Mouse (Mus musculus) lung, embryonic 15.5 days (tissue): ENCODE data around the gene 4930562C15Rik. TPM values are rescaled to one million over a fixed set of nuclear protein-coding genes. Genes with fewer than 3 reads are reported as not detected.
A peak's percentile ranks its signal among the peaks of the same experiment; 100 is the strongest.

Experiments used
- ATAC-seq: fragments of 200-750 bp; cut with Nextera tagmentation; 2 replicates; pipeline ENCODE4 v1.8.0; 2017; ENCODE audit warnings: moderate number of reproducible peaks, borderline replicate concordance; ENCODE audit not compliant: low FRiP score, low TSS enrichment; ENCODE audit errors: extremely low read depth
- H3K27ac ChIP-seq: fragments of 300-500 bp; sonication (generic); 2 replicates; pipeline ENCODE4 v1.5.1; 2015; ENCODE audit warnings: moderate library complexity, mild to moderate bottlenecking, inconsistent platforms
- H3K27me3 ChIP-seq: fragments of 300-500 bp; sonication (generic); 2 replicates; pipeline ENCODE4 v1.6.1; 2015; ENCODE audit warnings: inconsistent platforms
- H3K36me3 ChIP-seq: fragments of 300-500 bp; sonication (generic); 2 replicates; pipeline ENCODE4 v1.6.1; 2015; ENCODE audit warnings: inconsistent platforms
- H3K4me1 ChIP-seq: fragments of 300-500 bp; sonication (generic); 2 replicates; pipeline ENCODE4 v1.6.1; 2015; ENCODE audit warnings: inconsistent platforms
- H3K4me2 ChIP-seq: fragments of 300-500 bp; sonication (generic); 2 replicates; pipeline ENCODE4 v1.6.1; 2015; ENCODE audit warnings: inconsistent platforms, mild to moderate bottlenecking, moderate library complexity
- H3K4me3 ChIP-seq: fragments of 300-500 bp; sonication (generic); 2 replicates; pipeline ENCODE4 v1.5.1; 2015; ENCODE audit warnings: mild to moderate bottlenecking, inconsistent platforms
- H3K9ac ChIP-seq: fragments of 300-500 bp; sonication (generic); 2 replicates; pipeline ENCODE4 v1.6.1; 2015; ENCODE audit warnings: inconsistent platforms
- H3K9me3 ChIP-seq: fragments of 300-500 bp; sonication (generic); 2 replicates; pipeline ENCODE4 v1.6.1; 2016; ENCODE audit warnings: inconsistent platforms
- WGBS: fragments of 180-500 bp; shearing (Covaris S2); methylation state at CpG from one replicate; pipeline ENCODE4 v1.1.7; 2015; 5-methylcytosine and 5-hydroxymethylcytosine counted together
- polyA plus RNA-seq: library from polyadenylated mRNA; unstranded; fragments of >200 nt; fragmentation: Nextera tagmentation; extraction: Ambion mirVana; gene quantifications from 2 replicates; pipeline ENCODE4 v1.2.1, GENCODE M21; 2015

4930562C15Rik gene
- polyA plus RNA-seq, 1 experiment from 2014 or later: 0.69 TPM

DNA sequence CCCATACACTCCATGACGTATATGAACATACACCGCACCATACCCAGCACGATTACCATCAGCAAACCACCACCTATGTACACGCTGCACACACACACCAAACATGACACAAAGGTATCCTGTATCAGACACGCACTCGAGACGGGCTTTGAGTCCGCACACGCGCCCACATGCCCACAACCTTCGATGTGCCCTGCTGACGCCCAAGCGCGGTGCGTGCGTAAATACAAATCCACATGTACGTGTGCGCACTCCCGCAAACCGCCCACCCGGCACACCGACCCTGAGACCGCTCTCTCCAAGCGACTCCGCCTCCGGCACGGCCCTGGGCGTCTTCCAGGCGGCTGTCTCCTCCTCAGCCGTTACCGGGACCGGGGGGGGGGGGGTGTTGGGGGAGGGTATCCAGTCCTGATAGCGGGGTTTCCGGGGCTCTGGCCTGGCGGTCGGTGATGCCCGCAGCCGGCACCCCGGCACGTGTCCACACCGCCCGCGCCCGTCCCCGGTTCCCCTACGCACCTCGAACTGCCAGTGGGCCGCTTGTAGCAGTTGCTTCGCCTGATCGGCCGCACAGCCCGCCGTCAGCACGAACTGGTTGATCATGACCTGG lies 44.0 kb downstream of the 4930562C15Rik start:
- H3K4me2 ChIP-seq: peak overlapping the region; percentile 69
- peaks cover 54% of the 10 kb centered on the region for H3K4me1 ChIP-seq
- H3K36me3 ChIP-seq: peaks cover 10% of the 10 kb centered on the region
- H3K27ac ChIP-seq: peak overlapping the region; percentile 99
- WGBS: under 1% methylated on average over 48 of the region's 54 CpGs
- H3K27me3 ChIP-seq: no peaks in the 10 kb centered on the region
- ATAC-seq: peak; percentile 2; the same call in 1 of the 2 replicates
- peak overlapping the region; percentile 74 for H3K9ac ChIP-seq
- peak overlapping the region; percentile 76 for H3K4me3 ChIP-seq
- H3K9me3 ChIP-seq: no peaks in the 10 kb centered on the region

DNA sequence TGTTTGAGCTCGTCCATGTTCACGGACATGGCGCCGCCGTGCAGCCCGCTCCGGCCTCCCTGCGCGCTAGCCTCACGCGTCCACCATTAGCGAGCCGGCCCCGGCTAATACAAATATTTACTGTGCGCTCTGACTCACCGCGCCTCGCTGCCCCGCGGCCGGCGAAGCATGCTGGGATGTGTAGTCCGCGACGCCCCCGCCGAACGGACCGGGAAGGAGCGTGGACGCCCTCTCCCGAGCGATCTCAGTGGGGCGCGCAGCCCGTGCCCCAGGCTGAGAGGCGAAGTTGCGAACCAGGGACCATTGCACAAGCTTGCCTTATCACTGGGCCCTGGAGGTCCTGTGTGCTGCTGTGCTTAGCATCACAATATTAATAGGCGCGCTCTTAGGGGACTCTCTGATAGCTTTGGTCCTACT lies 44.5 kb downstream of the 4930562C15Rik start:
- Histone ChIP-seq H3K4me2 (peak overlapping the region; percentile 69), H3K4me1 (peaks cover 53% of the 10 kb centered on the region), H3K27me3 (no peaks in the 10 kb centered on the region), H3K36me3 (peaks cover 5% of the 10 kb centered on the region; the same call in 1 of the 2 replicates), H3K9ac (peak overlapping the region; percentile 74), H3K9me3 (no peaks in the 10 kb centered on the region), H3K4me3 (peak overlapping the region; percentile 76), H3K27ac (peak overlapping the region; percentile 99)
- ATAC-seq: peak; percentile 71
- under 1% methylated on average over 40 of the region's 40 CpGs for WGBS

DNA sequence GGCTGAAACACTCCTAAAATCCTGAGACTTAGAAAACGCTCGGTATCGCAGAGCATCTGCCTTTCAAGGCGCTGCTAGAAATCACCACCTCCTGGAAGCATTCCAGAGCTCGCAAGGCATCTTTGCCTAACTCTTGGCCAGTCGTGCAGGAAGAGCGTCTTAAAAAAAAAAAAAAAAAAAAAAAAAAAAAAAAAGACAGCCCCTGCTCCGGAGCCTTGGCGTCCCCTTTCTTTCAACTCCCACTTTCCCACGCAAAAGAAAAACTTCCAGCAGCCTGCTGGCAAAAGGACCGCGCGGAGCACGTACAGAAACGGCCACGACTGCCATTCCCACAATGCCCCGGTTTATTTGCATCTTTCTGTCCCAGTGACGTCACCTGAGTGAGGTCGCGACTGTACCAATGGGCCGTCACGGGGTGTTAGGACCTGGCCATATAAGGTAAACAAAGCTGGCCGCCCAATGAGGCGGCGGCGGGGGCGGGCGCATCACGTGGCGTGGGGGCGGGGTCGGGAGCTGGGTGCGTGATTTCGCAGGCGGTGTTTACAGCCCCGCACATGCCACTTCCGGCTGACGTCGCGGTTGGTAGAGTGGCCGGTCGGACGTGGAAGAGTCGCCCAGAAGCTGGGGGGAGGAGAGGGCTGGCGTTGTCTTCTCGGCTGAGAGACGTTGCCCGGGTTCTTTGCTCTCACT lies 45.1 kb downstream of the 4930562C15Rik start, which contains the start of gene Ubald1:
TSS of gene Ubald1 (minus strand) at position 180 of the 690 bp plus-strand sequence.
- peak within 1 kb of the TSS; percentile 76 for H3K4me3 ChIP-seq
- peaks cover 49% of the 10 kb centered on the region for H3K4me1 ChIP-seq
- H3K27ac ChIP-seq: peak within 1 kb of the TSS; percentile 99
- peak within 1 kb of the TSS; percentile 81 for H3K9ac ChIP-seq
- WGBS: under 1% methylated on average over 48 of the region's 48 CpGs
- H3K36me3 ChIP-seq: peaks cover under 1% of the 10 kb centered on the region; the same call in 1 of the 2 replicates
- peak; percentile 87 for ATAC-seq
- no peaks in the 10 kb centered on the region for H3K27me3 ChIP-seq
- peak within 1 kb of the TSS; percentile 69 for H3K4me2 ChIP-seq
- no peaks in the 10 kb centered on the region for H3K9me3 ChIP-seq

DNA sequence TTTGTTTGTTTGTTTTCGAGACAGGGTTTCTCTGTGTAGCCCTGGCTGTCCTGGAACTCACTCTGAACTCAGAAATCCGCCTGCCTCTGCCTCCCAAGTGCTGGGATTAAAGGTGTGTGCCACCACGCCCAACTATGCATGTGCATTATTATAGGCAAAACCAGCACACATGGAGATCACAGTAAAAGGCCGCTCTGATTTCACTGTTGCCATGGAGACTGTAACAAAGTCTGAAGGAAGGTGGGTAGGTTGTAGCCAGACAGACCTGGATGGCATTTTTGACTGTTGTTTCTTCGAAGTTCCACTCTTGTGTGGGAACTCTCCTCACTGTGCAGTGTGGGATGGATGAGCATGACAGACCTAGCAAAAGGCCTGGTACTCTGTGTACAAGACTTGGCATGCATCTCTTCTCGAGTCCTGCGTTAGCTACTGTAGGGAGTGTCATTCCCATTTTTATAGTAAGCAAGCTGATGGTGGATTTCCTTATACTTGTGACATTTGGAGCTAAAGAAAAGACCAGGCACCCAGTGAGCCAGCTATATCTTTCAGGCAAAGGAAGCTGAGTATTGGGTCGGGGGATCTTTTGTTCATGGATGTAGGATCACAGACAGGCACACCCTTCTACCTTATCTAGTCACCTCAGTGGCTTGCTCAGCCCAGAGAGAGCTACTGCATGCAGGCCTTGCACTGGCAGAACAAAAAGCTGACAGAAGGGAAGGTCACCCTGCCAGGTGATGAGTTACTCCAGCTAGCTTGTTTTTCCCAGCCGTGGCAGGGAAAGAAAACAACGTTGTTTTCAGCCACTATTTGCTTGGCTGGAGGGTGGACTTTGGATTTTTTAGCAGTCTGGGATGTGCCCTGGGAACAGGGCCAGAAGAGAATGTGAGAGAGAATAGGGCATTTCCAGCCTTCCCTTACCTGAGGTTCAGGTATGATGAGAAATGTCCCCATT lies 46.5 kb downstream of the 4930562C15Rik start:
- H3K4me3 ChIP-seq: peak overlapping the region; percentile 76
- H3K9ac ChIP-seq: peak overlapping the region; percentile 81; the same call in 1 of the 2 replicates
- no peaks in the 10 kb centered on the region for H3K36me3 ChIP-seq
- peak overlapping the region; percentile 99 for H3K27ac ChIP-seq
- 73% methylated on average over 10 of the region's 10 CpGs for WGBS
- H3K4me2 ChIP-seq: peak overlapping the region; percentile 69
- H3K4me1 ChIP-seq: peaks cover 39% of the 10 kb centered on the region
- H3K27me3 ChIP-seq: no peaks in the 10 kb centered on the region
- ATAC-seq: no peak
- H3K9me3 ChIP-seq: no peaks in the 10 kb centered on the region

DNA sequence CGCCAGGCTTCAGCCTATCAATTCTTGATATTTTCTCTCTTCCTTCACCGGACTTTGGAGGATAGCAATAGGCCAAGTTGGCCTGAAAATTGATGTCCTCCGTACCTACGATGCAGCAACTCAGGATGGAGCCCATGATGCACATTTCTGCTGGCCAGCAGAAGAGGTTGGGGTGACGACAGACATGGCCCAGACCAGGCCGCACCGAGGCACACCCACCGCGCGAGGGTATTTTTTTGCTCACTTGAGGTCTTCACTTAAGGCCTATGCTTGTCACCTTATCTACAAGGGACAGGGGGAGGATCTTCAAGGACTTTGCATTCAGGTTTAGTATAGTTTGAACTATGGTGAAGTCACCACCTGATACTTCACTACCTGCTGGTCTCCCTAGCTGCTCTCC lies 49.7 kb downstream of the 4930562C15Rik start:
- 88% methylated on average over 10 of the region's 10 CpGs for WGBS
- H3K9me3 ChIP-seq: no peaks in the 10 kb centered on the region
- no peak overlapping the region for H3K4me3 ChIP-seq
- no peak overlapping the region for H3K9ac ChIP-seq
- no peaks in the 10 kb centered on the region for H3K27me3 ChIP-seq
- peaks cover 48% of the 10 kb centered on the region; the same call in 1 of the 2 replicates for H3K4me1 ChIP-seq
- ATAC-seq: no peak
- H3K4me2 ChIP-seq: peak overlapping the region; percentile 71; the same call in 1 of the 2 replicates
- H3K27ac ChIP-seq: no peak overlapping the region
- no peaks in the 10 kb centered on the region for H3K36me3 ChIP-seq

DNA sequence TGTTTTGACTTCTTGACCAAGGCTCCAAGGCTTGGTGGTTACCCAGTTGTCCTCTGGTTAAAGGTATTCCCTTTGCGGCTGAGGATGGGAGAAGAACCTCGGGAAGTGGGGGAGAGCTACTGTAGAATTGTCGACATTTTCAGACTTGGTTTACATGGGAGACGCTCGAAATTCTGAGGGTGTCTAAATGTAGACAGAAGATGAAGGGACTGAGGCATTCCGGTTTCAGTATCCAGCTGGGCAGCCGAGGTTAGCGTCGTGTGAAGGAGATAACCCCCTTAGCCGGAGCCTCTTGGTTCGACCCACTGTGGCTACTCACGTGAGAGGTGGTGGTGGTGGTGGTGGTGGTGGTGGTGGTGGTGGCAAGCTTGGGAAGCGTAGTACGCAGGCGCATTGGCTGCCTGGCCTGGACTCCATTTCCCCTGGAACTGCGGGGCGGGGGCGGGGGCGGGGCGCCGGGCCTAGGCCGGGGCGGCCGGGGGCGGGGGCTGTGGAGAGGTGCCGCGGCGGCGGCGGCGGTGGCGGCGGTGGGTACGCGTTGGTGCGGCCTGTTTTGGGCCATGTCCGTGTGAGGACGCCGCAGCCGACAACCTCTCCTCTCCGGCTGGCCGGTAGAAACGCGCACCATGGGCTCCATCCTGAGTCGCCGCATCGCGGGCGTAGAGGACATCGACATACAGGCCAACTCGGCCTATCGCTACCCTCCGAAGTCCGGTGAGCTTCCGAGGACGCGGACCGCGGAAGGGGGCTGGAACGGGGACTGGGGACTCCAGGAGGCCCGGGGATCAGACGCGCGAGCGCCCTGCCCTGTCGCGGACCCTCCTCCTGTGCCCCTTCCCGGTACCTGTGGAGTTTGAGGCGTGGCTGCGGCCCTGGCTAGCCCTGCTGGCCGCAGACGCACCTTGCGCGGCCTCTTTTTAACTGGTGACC lies 50.8 kb downstream of the 4930562C15Rik start, which contains the start of gene Mgrn1:
TSS of gene Mgrn1 (plus strand) at position 490 of the 930 bp plus-strand sequence.
- no peaks in the 10 kb centered on the region for H3K27me3 ChIP-seq
- H3K36me3 ChIP-seq: 0 out of 2 replicates have a peak, but pooled peaks cover 2% of the 10 kb centered on the region
- peak within 1 kb of the TSS; percentile 71 for H3K4me2 ChIP-seq
- H3K4me1 ChIP-seq: peaks cover 51% of the 10 kb centered on the region
- peak within 1 kb of the TSS; percentile 73 for H3K4me3 ChIP-seq
- peak within 1 kb of the TSS; percentile 79 for H3K27ac ChIP-seq
- WGBS: under 1% methylated on average over 66 of the region's 74 CpGs
- H3K9me3 ChIP-seq: no peaks in the 10 kb centered on the region
- ATAC-seq: peak; percentile 89
- peak within 1 kb of the TSS; percentile 87 for H3K9ac ChIP-seq

DNA sequence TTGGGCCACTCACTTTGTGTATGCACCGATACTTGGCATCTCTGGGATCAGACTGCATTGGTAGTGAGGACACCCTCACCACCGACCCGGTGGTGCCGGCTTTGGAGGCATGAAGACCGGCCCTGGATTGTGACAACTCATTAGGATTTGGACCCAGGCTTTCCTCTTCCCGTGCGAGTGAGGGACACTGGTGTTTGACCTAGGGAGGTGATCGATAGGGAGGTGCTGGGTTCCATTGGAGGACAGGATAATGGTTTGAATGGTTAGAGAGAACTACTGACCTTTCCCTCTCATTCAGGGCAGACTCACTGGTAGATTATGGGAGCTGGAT lies 51.4 kb downstream of the 4930562C15Rik start:
- no peaks in the 10 kb centered on the region for H3K9me3 ChIP-seq
- whole genome bisulfite sequencing: under 1% methylated on average over 8 of the region's 8 CpGs

DNA sequence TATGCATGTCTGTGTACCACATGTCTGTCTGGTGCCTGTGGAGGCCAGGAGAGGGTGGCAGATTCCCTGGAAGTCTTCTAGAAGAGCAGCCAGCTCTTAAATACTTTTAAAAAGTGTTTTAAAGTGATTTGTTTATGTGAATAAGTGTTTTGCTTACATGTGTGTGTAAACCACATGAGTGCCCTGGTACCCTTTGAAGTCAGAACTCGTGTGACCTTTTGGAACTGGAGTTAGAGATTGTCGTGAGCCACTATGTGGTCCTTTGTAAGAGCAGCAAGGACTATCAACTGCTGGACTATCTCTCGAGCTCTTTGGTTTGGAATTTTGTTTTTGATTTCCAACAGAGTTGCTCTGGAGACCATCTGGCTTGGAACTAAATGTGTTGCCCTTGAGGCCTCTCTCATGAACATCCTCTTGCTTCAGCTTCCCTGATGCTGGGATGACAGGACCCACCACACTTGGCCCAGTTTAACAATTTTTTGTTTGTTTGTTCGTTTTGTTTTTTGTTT lies 55.0 kb downstream of the 4930562C15Rik start:
- WGBS: 36% methylated on average over 4 of the region's 4 CpGs
- Histone ChIP-seq H3K9me3 (no peaks in the 10 kb centered on the region), H3K4me2 (no peak overlapping the region), H3K4me3 (no peak overlapping the region), H3K36me3 (0 out of 2 replicates have a peak, but pooled peaks cover 5% of the 10 kb centered on the region), H3K27ac (no peak overlapping the region), H3K27me3 (no peaks in the 10 kb centered on the region), H3K9ac (no peak overlapping the region), H3K4me1 (peaks cover 51% of the 10 kb centered on the region)
- ATAC-seq: no peak

More for the DNA sequence above, 51.4 kb downstream of the 4930562C15Rik start:
- 0 out of 2 replicates have a peak, but pooled peaks cover 5% of the 10 kb centered on the region for H3K36me3 ChIP-seq
- peak overlapping the region; percentile 79 for H3K27ac ChIP-seq
- peak overlapping the region; percentile 71 for H3K4me2 ChIP-seq
- peak overlapping the region; percentile 73 for H3K4me3 ChIP-seq
- peak; percentile 4; the same call in 1 of the 2 replicates for ATAC-seq
- H3K27me3 ChIP-seq: no peaks in the 10 kb centered on the region
- H3K4me1 ChIP-seq: peaks cover 45% of the 10 kb centered on the region
- H3K9ac ChIP-seq: peak overlapping the region; percentile 87

DNA sequence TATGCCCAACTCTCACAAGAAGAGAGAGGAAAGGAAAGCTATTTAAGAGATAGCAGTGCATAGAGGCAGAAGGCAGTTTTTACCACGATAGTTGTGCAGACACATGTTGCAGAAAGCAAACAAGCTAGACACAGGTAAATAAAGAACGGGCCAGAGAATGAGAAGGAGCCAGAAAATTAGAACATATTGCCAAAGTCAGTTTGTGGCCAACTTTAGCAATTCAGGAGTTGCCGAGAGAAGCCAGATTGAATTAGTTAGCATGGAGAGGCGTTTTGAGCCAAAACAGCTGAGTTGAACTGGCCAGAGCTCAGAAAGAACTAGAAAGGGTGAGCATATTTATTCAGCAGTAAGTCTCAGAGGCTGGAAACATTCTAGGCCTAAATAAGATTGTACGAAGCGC lies 57.0 kb downstream of the 4930562C15Rik start:
- Histone ChIP-seq H3K4me3 (no peak overlapping the region), H3K27me3 (no peaks in the 10 kb centered on the region), H3K4me2 (no peak overlapping the region), H3K4me1 (peaks cover 50% of the 10 kb centered on the region), H3K9ac (no peak overlapping the region), H3K9me3 (no peaks in the 10 kb centered on the region), H3K27ac (no peak overlapping the region), H3K36me3 (0 out of 2 replicates have a peak, but pooled peaks cover 5% of the 10 kb centered on the region)
- 82% methylated on average over 6 of the region's 6 CpGs for WGBS
- ATAC-seq: no peak

DNA sequence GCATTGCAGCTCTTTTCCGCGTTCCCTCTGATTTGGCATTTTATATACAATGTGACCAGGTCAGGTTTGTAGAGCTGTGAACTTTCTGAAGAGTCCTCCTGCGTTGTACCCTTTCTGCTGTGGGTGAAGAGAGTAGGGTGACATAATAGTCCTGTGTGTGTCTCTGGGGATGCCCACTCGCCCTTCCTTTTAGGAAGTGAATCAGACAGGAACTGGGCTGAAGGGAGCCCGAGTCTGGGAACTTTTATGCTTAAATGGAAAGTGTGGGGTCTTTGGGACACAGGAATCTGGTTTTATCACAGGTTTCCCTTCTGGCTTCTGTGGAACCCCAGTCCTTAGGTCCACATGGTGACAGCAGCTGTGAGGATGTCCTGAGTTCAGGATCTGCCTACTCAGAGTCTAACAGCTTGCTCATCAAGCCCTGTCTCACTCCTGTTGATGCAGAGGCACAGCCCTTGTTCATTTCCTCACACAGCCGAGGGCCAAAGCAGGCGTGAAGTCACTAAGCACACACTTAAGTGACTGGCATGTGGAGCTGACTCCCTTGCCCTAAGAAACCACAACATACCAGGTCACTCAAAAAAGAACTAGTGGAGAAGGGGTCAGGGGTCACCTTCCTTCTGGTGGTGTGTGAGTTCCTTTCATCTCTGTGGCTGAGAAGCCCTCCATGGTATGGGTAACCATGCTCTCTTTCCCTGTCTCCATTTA lies 59.1 kb downstream of the 4930562C15Rik start:
- no peak overlapping the region; the same call in 1 of the 2 replicates for H3K27ac ChIP-seq
- 67% methylated on average over 7 of the region's 7 CpGs for WGBS
- H3K36me3 ChIP-seq: 0 out of 2 replicates have a peak, but pooled peaks cover 5% of the 10 kb centered on the region
- peaks cover 37% of the 10 kb centered on the region for H3K4me1 ChIP-seq
- no peak overlapping the region for H3K9ac ChIP-seq
- ATAC-seq: no peak
- H3K4me3 ChIP-seq: no peak overlapping the region
- no peaks in the 10 kb centered on the region for H3K27me3 ChIP-seq
- H3K9me3 ChIP-seq: no peaks in the 10 kb centered on the region
- no peak overlapping the region for H3K4me2 ChIP-seq
